Comparison of ENCODE assay signal across 8 mouse cellular contexts in the genomic region with DNA sequence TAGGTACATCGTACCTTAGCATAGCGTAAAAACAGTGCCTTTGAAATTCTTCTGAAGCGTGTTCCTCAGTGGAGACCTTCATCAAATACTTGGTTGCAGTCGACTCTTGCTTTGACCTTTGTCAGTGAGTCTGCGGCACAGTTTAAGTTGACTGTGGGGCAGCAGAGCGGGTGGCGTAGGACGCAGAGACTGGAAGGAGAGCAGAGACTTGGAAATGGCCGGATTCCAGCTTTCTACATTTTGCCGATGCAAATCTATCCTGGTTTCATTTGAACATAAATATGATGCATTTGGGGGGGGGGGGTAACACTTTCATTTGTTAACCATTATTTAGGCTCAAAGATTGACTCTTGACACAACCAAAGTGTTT. TPM values are rescaled to one million over a fixed set of nuclear protein-coding genes. Genes with fewer than 3 reads are reported as not detected.
DNase-seq lines count a peak whose midpoint lies in the region; ATAC-seq lines count a peak whose summit lies in the region.

No protein-coding gene starts in this region.

- H3K27me3 ChIP-seq in stomach, embryonic 16.5 days (ENCODE audit: control insufficient read depth, insufficient read depth, low read length) = no peaks in the 10 kb centered on the region; the same call in 1 of the 2 replicates

- peak overlapping the region; percentile 87 for H3K4me2 ChIP-seq in stomach, embryonic 16.5 days (ENCODE audit: low read depth, low read length)

- H3K9me3 ChIP-seq in stomach, embryonic 16.5 days (replicated peaks; ENCODE audit: control insufficient read depth, low read length) = peaks cover 4% of the 10 kb centered on the region; the same call in 1 of the 2 replicates

- ATAC-seq in stomach, embryonic 16.5 days (ENCODE audit: insufficient read depth, low FRiP score) = no peak

- peak; percentile 14 to 24 for DNase-seq in cerebellum, postnatal 14 days
- DNase-seq in cerebellum, adult 11 months = no peak
- DNase-seq in right cerebral cortex, adult 18-20 months = peak; percentile 18
- no peak for DNase-seq in right cerebral cortex, postnatal 25 days
- DNase-seq in kidney, postnatal 10 days = peak; percentile 14
- DNase-seq in thymus, postnatal 36 days = no peak
- DNase-seq in thymus, postnatal 14 days = no peak

- H3K4me1 ChIP-seq in stomach, embryonic 16.5 days (ENCODE audit: control insufficient read depth, insufficient read depth, low read length) = peaks cover 3% of the 10 kb centered on the region; the same call in 1 of the 2 replicates

- H3K9ac ChIP-seq in stomach, embryonic 16.5 days (ENCODE audit: low read length) = peak overlapping the region; percentile 85

- peak overlapping the region; percentile 67 for H3K4me3 ChIP-seq in stomach, embryonic 16.5 days (replicated peaks; ENCODE audit: low read length)

- no peak overlapping the region for H3K27ac ChIP-seq in stomach, embryonic 16.5 days (ENCODE audit: low read length)

- H3K36me3 ChIP-seq in stomach, embryonic 16.5 days (ENCODE audit: control insufficient read depth, insufficient read depth, low read length) = no peaks in the 10 kb centered on the region

- 16% methylated on average over 10 of the region's 10 CpGs for WGBS in stomach, embryonic 16.5 days

RNA-seq across cellular contexts. Expression of a gene that starts 15.1 kb away (rescaled TPM):
- 7.1 and 8.5 TPM in 2 replicates for polyA plus RNA-seq in stomach, embryonic 16.5 days (2015; fragmentation: Nextera tagmentation; extraction: Ambion mirVana)

RNA-seq across cellular contexts. Expression of a gene that starts 30.7 kb away (rescaled TPM):
- not detected in 2 replicates for polyA plus RNA-seq in stomach, embryonic 16.5 days (2015; fragmentation: Nextera tagmentation; extraction: Ambion mirVana)

Comparison
In these comparisons a context has a peak if more than half of its experiments do, and no peak if none do; other contexts are left out.
1. DNase-seq: peak in cerebellum, postnatal 14 days (2 of 2), right cerebral cortex, adult 18-20 months (single experiment) and kidney, postnatal 10 days (single experiment); none in cerebellum, adult 11 months (single experiment), right cerebral cortex, postnatal 25 days (single experiment), thymus, postnatal 36 days (0 of 2) and thymus, postnatal 14 days (single experiment).